Mouse (Mus musculus) hindbrain, embryonic 13.5 days (tissue): ENCODE data around the gene Spata31d1b. TPM values are rescaled to one million over a fixed set of nuclear protein-coding genes. Genes with fewer than 3 reads are reported as not detected.
"Not testable (repeated sequence)": the region's sequence is repeated elsewhere in the genome, so short reads cannot be mapped to it uniquely, and the experiment has no call there.

Source experiments
- ATAC-seq: fragments of 200-750 bp; cut with Nextera tagmentation; 2 replicates; pipeline ENCODE4 v1.8.0; 2017; ENCODE audit warnings: moderate TSS enrichment; ENCODE audit not compliant: low FRiP score
- H3K27ac ChIP-seq: fragments of 300-500 bp; sonication (generic); 2 replicates; pipeline ENCODE4 v1.5.1; 2015; ENCODE audit warnings: inconsistent platforms, mild to moderate bottlenecking, moderate library complexity
- H3K27me3 ChIP-seq: fragments of 300-500 bp; sonication (generic); 2 replicates; pipeline ENCODE4 v1.6.1; 2015; ENCODE audit warnings: mild to moderate bottlenecking, inconsistent platforms
- H3K36me3 ChIP-seq: fragments of 300-500 bp; sonication (generic); 2 replicates; pipeline ENCODE4 v1.6.1; 2015; ENCODE audit warnings: mild to moderate bottlenecking, inconsistent platforms
- H3K4me1 ChIP-seq: fragments of 300-500 bp; sonication (generic); replicated peaks from 2 replicates; pipeline ENCODE4 v1.6.1; 2015; ENCODE audit warnings: inconsistent platforms
- H3K4me2 ChIP-seq: fragments of 300-500 bp; sonication (generic); 2 replicates; pipeline ENCODE4 v1.6.1; 2015; ENCODE audit warnings: inconsistent platforms, mild to moderate bottlenecking, moderate library complexity
- H3K4me3 ChIP-seq: fragments of 300-500 bp; sonication (generic); 2 replicates; pipeline ENCODE4 v1.5.1; 2015; ENCODE audit warnings: mild to moderate bottlenecking, inconsistent platforms
- H3K9ac ChIP-seq: fragments of 300-500 bp; sonication (generic); 2 replicates; pipeline ENCODE4 v1.6.1; 2015; ENCODE audit warnings: mild to moderate bottlenecking, inconsistent platforms
- H3K9me3 ChIP-seq: fragments of 300-500 bp; sonication (generic); 2 replicates; pipeline ENCODE4 v1.6.1; 2016; ENCODE audit warnings: inconsistent platforms
- WGBS: fragments of 180-500 bp; shearing (Covaris S2); methylation state at CpG from one replicate; pipeline ENCODE4 v1.1.7; 2015; 5-methylcytosine and 5-hydroxymethylcytosine counted together
- polyA plus RNA-seq: library from polyadenylated mRNA; unstranded; fragments of >200 nt; fragmentation: Nextera tagmentation; extraction: Ambion mirVana; gene quantifications from 2 replicates; pipeline ENCODE4 v1.2.1, GENCODE M21; 2015

Gene Spata31d1b
- polyA plus RNA-seq: not detected in 2 replicates

GRCm38 (mm10) chr13:59711984-59712383 is at the start of gene Spata31d1b:
Gene Spata31d1b (plus strand): TSS chr13:59712284.
- H3K4me3 ChIP-seq, ATAC-seq: not testable (repeated sequence)

GRCm38 (mm10) chr13:59663939-59664712 is 48.0 kb upstream of the Spata31d1b start:
- no peak overlapping the region for H3K9ac ChIP-seq
- H3K9me3 ChIP-seq: no peaks in the 10 kb centered on the region
- no peak overlapping the region for H3K4me2 ChIP-seq
- peaks cover 46% of the 10 kb centered on the region for H3K36me3 ChIP-seq
- no peak overlapping the region for H3K4me3 ChIP-seq
- 96% methylated on average over 19 of the region's 19 CpGs for WGBS
- H3K4me1 ChIP-seq: peaks cover 6% of the 10 kb centered on the region
- H3K27ac ChIP-seq: no peak overlapping the region
- ATAC-seq: no peak
- H3K27me3 ChIP-seq: no peaks in the 10 kb centered on the region

More at GRCm38 (mm10) chr13:59711984-59712383, at the start of gene Spata31d1b:
- not testable (repeated sequence) for H3K9ac ChIP-seq, H3K9me3 ChIP-seq, H3K27ac ChIP-seq, H3K4me1 ChIP-seq, H3K27me3 ChIP-seq, H3K4me2 ChIP-seq, H3K36me3 ChIP-seq
- 66% methylated on average over 3 of the region's 3 CpGs for WGBS

- Histone ChIP-seq H3K27me3 (no peaks in the 10 kb centered on the region), H3K27ac (no peak overlapping the region), H3K9ac (no peak overlapping the region), H3K4me1 (peaks cover 24% of the 10 kb centered on the region), H3K9me3 (no peaks in the 10 kb centered on the region), H3K36me3 (peaks cover 24% of the 10 kb centered on the region), H3K4me3 (no peak overlapping the region), H3K4me2 (no peak overlapping the region)
- WGBS: 83% methylated on average over 5 of the region's 5 CpGs
- no peak for ATAC-seq
Measured at GRCm38 (mm10) chr13:59667763-59668162, 44.3 kb upstream of the Spata31d1b start.

GRCm38 (mm10) chr13:59668501-59669093 is 43.5 kb upstream of the Spata31d1b start:
- no peak for ATAC-seq
- Histone ChIP-seq H3K4me2 (no peak overlapping the region), H3K36me3 (peaks cover 18% of the 10 kb centered on the region), H3K27ac (peak overlapping the region; percentile 55), H3K4me3 (no peak overlapping the region), H3K4me1 (peaks cover 29% of the 10 kb centered on the region), H3K9ac (no peak overlapping the region), H3K27me3 (no peaks in the 10 kb centered on the region), H3K9me3 (no peaks in the 10 kb centered on the region)
- WGBS: 81% methylated on average over 11 of the region's 11 CpGs

DNA sequence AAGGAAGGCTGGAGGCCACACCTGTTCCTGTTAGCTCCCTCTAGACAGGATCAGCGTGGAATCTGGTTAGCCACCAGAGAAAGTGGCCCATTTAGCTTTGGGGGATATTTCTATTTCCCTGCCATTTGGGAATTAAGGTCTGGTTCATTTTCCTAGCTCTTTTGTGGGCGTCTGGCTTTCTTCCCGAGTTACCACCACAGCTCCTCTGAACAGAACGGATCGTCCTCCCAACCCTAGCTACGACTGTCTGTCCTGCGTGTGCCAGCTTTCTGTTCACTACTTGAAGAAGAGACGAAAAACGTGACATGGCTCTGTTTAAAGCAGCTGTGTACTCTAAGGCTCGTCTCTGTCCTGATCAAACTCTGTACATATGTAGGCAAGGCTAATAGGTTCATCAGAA is 42.1 kb upstream of the Spata31d1b start:
- peaks cover 39% of the 10 kb centered on the region for H3K4me1 ChIP-seq

GRCm38 (mm10) chr13:59671521-59671920 is 40.6 kb upstream of the Spata31d1b start:
- H3K9me3 ChIP-seq: no peaks in the 10 kb centered on the region
- H3K27me3 ChIP-seq: no peaks in the 10 kb centered on the region
- no peak overlapping the region for H3K9ac ChIP-seq
- H3K36me3 ChIP-seq: no peaks in the 10 kb centered on the region
- H3K4me2 ChIP-seq: no peak overlapping the region
- H3K27ac ChIP-seq: peak overlapping the region; percentile 49
- H3K4me1 ChIP-seq: peaks cover 39% of the 10 kb centered on the region
- H3K4me3 ChIP-seq: no peak overlapping the region
- ATAC-seq: no peak
- WGBS: 59% methylated on average over 2 of the region's 2 CpGs

More for the DNA sequence above, 42.1 kb upstream of the Spata31d1b start:
- Histone ChIP-seq H3K27me3 (no peaks in the 10 kb centered on the region), H3K4me3 (no peak overlapping the region), H3K4me2 (no peak overlapping the region), H3K27ac (no peak overlapping the region), H3K36me3 (peaks cover 5% of the 10 kb centered on the region; the same call in 1 of the 2 replicates), H3K9me3 (no peaks in the 10 kb centered on the region), H3K9ac (no peak overlapping the region)
- 92% methylated on average over 10 of the region's 10 CpGs for WGBS
- ATAC-seq: no peak

DNA sequence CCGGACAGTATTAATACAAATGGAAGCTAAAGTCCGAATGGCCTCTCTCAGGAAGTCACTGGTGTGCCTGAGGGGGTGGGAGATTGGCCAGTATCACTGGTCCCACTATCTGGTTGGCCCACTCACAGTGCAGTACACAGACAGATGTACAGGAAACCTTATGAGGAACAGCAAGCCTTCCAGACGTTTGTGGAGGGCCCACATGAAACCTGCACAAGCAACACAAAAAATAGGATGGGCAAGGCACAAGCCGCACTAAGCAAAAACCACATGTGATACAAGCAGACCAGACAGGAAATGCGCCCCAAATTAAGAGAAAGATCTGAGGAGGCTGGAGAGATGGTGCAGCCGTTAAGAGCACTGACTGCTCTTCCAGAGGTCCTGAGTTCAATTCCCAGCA is 39.8 kb upstream of the Spata31d1b start:
- Histone ChIP-seq H3K4me3 (no peak overlapping the region), H3K9me3 (no peaks in the 10 kb centered on the region), H3K4me2 (no peak overlapping the region), H3K36me3 (no peaks in the 10 kb centered on the region), H3K9ac (no peak overlapping the region), H3K4me1 (peaks cover 39% of the 10 kb centered on the region), H3K27me3 (no peaks in the 10 kb centered on the region), H3K27ac (peak overlapping the region; percentile 49)
- 64% methylated on average over 6 of the region's 6 CpGs for WGBS
- ATAC-seq: no peak

GRCm38 (mm10) chr13:59673597-59673996 is 38.5 kb upstream of the Spata31d1b start:
- H3K9ac ChIP-seq: peak overlapping the region; percentile 88
- peak overlapping the region; percentile 75 for H3K27ac ChIP-seq
- no peaks in the 10 kb centered on the region for H3K9me3 ChIP-seq
- peak overlapping the region; percentile 75 for H3K4me3 ChIP-seq
- ATAC-seq: no peak
- WGBS: 18% methylated on average over 7 of the region's 7 CpGs
- H3K4me2 ChIP-seq: peak overlapping the region; percentile 57
- H3K36me3 ChIP-seq: no peaks in the 10 kb centered on the region
- no peaks in the 10 kb centered on the region for H3K27me3 ChIP-seq
- H3K4me1 ChIP-seq: peaks cover 34% of the 10 kb centered on the region

GRCm38 (mm10) chr13:59674215-59674614 is 37.9 kb upstream of the Spata31d1b start:
- H3K4me3 ChIP-seq: peak overlapping the region; percentile 75
- H3K27ac ChIP-seq: peak overlapping the region; percentile 89
- H3K27me3 ChIP-seq: no peaks in the 10 kb centered on the region
- no peaks in the 10 kb centered on the region for H3K36me3 ChIP-seq
- 2% methylated on average over 3 of the region's 3 CpGs for WGBS
- peak overlapping the region; percentile 57 for H3K4me2 ChIP-seq
- no peak for ATAC-seq
- no peaks in the 10 kb centered on the region for H3K9me3 ChIP-seq
- peak overlapping the region; percentile 88 for H3K9ac ChIP-seq
- H3K4me1 ChIP-seq: peaks cover 33% of the 10 kb centered on the region

GRCm38 (mm10) chr13:59674761-59675150 is 37.3 kb upstream of the Spata31d1b start:
- Histone ChIP-seq H3K36me3 (no peaks in the 10 kb centered on the region), H3K9ac (peak overlapping the region; percentile 88), H3K4me2 (peak overlapping the region; percentile 57), H3K4me1 (peaks cover 31% of the 10 kb centered on the region), H3K4me3 (peak overlapping the region; percentile 75), H3K27ac (peak overlapping the region; percentile 89), H3K9me3 (no peaks in the 10 kb centered on the region), H3K27me3 (no peaks in the 10 kb centered on the region)
- ATAC-seq: peak; percentile 29; the same call in 1 of the 2 replicates
- under 1% methylated on average over 13 of the region's 13 CpGs for WGBS

GRCm38 (mm10) chr13:59675151-59676011 is 36.7 kb upstream of the Spata31d1b start, which contains the start of gene Golm1:
Gene Golm1 (minus strand): TSS chr13:59675811.
- peak within 1 kb of the TSS; percentile 88 for H3K9ac ChIP-seq

More at GRCm38 (mm10) chr13:59675151-59676011, 36.7 kb upstream of the Spata31d1b start, which contains the start of gene Golm1:
- no peaks in the 10 kb centered on the region for H3K27me3 ChIP-seq
- peak within 1 kb of the TSS; percentile 57 for H3K4me2 ChIP-seq
- H3K36me3 ChIP-seq: no peaks in the 10 kb centered on the region
- H3K9me3 ChIP-seq: no peaks in the 10 kb centered on the region
- H3K27ac ChIP-seq: peak within 1 kb of the TSS; percentile 89
- WGBS: 1% methylated on average over 54 of the region's 61 CpGs
- peak within 1 kb of the TSS; percentile 75 for H3K4me3 ChIP-seq
- ATAC-seq: peak; percentile 62
- peaks cover 31% of the 10 kb centered on the region for H3K4me1 ChIP-seq
